Mouse (Mus musculus): Measurements from ENCODE around the gene Dhx37.

- TF ChIP-seq EP300 (IDR thresholded peaks at IDR 0.05; ENCODE audit: low read depth) (no peak), CTCF (IDR thresholded peaks at IDR 0.05; ENCODE audit: low read depth) (no peak)
Observed at GRCm38 (mm10) chr5:125467261-125467660, 33.3 kb upstream of the Dhx37 start.

Data from liver, postnatal 0 days (tissue).